Mouse (Mus musculus) small intestine, adult 2 months (tissue): ENCODE measurements around the gene Glrx.
"Not testable (repeated sequence)": the region's sequence is repeated elsewhere in the genome, so short reads cannot be mapped to it uniquely, and the experiment has no call there.

Experiments used
- CTCF ChIP-seq: fragments of 200-500 bp; IDR thresholded peaks from 2 replicates; pipeline ENCODE4 v1.5.1; 2012; ENCODE audit warnings: low read depth, mild to moderate bottlenecking, control low read depth, inconsistent platforms, low read length, moderate library complexity, mixed read lengths; ENCODE audit not compliant: insufficient replicate concordance, insufficient read length; ENCODE audit errors: extremely low read depth
- POLR2A ChIP-seq: fragments of 200-500 bp; IDR thresholded peaks from 2 replicates; pipeline ENCODE4 v1.6.1; 2012; ENCODE audit warnings: low read depth, mild to moderate bottlenecking, control low read depth, inconsistent platforms, low read length, moderate library complexity

DNA sequence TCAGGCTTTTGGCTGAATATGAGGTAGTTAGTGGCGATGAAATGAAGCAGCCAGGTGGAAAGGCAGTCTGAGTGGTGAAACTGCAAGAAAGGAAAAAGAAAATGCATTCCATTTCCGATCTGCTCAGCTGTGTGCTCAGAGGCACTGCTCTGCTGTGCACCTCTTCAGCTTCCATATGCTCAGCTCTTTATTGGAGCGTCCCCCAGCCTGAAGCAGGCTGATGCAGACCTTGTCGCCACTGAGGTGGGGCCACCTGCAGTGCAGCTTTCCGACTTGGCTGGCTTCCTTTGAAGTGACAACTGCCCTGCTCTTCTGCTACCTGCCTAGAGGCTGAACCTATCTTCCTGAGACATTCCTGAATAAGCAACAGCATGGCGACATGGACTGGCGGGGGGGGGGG lies 36.5 kb downstream of the Glrx start:
- TF ChIP-seq CTCF, POLR2A: not testable (repeated sequence)
